ENCODE assay signal across 31 mouse cellular contexts in the genomic region with DNA sequence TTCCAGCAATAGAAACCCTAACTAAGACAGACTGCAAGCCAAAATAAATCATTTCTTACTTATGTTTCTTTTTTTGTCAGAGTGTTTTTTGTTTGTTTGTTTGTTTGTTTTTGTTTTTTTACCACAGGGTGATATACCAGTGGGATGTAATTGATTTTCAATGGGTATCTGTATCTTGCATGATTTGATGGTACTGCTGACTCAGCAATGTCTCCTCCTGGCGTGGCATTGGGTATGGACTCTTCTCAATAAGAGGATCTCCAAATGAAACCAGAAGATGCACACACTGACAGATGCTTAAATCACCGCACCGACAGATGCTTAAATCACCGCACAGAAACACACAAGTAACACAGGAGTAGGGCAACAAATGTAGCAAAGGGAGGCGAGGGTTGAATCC.
"Had no signal": no experiment of that assay in that cellular context is flagged by ENCODE, and none has a peak within 500 bp of the region (broad histone marks: within the 10 kb centered on the region; RNA-seq: fewer than 3 reads in every experiment).

No protein-coding gene starts in this region.

- H3K36me3 ChIP-seq: heart, embryonic 12.5 days; heart, embryonic 13.5 days; heart, embryonic 15.5 days; hindbrain, embryonic 10.5 days; hindbrain, embryonic 12.5 days; hindbrain, embryonic 13.5 days; hindbrain, embryonic 15.5 days; intestine, embryonic 15.5 days; kidney, embryonic 15.5 days had no signal

- H3K9me3 ChIP-seq: heart, embryonic 12.5 days; heart, embryonic 13.5 days; heart, embryonic 15.5 days; hindbrain, embryonic 10.5 days; hindbrain, embryonic 12.5 days; hindbrain, embryonic 13.5 days; hindbrain, embryonic 15.5 days; intestine, embryonic 15.5 days; kidney, embryonic 15.5 days had no signal

- H3K4me3 ChIP-seq: heart, embryonic 12.5 days; heart, embryonic 13.5 days; heart, embryonic 15.5 days; hindbrain, embryonic 10.5 days; hindbrain, embryonic 12.5 days; hindbrain, embryonic 13.5 days; hindbrain, embryonic 15.5 days; intestine, embryonic 15.5 days; kidney, embryonic 15.5 days; layer of hippocampus, adult 2 months; left cerebral cortex, adult 2 months had no signal

- DNase-seq: heart, postnatal 10 days; heart, postnatal 14 days; heart, postnatal 36 days; heart, postnatal 4 days; kidney, adult 11 months; kidney, adult 18-20 months; kidney, adult 2 months; kidney, adult 8-10 months; kidney, adult 9 months; kidney, postnatal 10 days; kidney, postnatal 14 days; kidney, postnatal 25 days; kidney, postnatal 36 days; kidney, postnatal 4 days; layer of hippocampus, adult 9-11 months; layer of hippocampus, postnatal 36 days had no signal

- H3K4me2 ChIP-seq: heart, embryonic 11.5 days; heart, embryonic 12.5 days; heart, embryonic 13.5 days; heart, embryonic 15.5 days; hindbrain, embryonic 12.5 days; hindbrain, embryonic 13.5 days; hindbrain, embryonic 14.5 days; hindbrain, embryonic 15.5 days; intestine, embryonic 15.5 days; kidney, embryonic 15.5 days had no signal

- H3K4me1 ChIP-seq: heart, embryonic 12.5 days; heart, embryonic 13.5 days; heart, embryonic 15.5 days; hindbrain, embryonic 10.5 days; hindbrain, embryonic 12.5 days; hindbrain, embryonic 13.5 days; hindbrain, embryonic 15.5 days; intestine, embryonic 15.5 days; kidney, embryonic 15.5 days had no signal

- H3K9ac ChIP-seq: heart, embryonic 12.5 days; heart, embryonic 13.5 days; heart, embryonic 15.5 days; hindbrain, embryonic 12.5 days; hindbrain, embryonic 13.5 days; hindbrain, embryonic 14.5 days; hindbrain, embryonic 15.5 days; intestine, embryonic 15.5 days; kidney, embryonic 15.5 days had no signal

- H3K27ac ChIP-seq: heart, embryonic 13.5 days; heart, embryonic 15.5 days; hindbrain, embryonic 10.5 days; hindbrain, embryonic 12.5 days; hindbrain, embryonic 13.5 days; hindbrain, embryonic 14.5 days; hindbrain, embryonic 15.5 days; hindbrain, postnatal 0 days; intestine, embryonic 15.5 days; kidney, embryonic 15.5 days; kidney, postnatal 0 days; layer of hippocampus, adult 2 months; left cerebral cortex, adult 2 months had no signal

- H3K27me3 ChIP-seq: heart, embryonic 12.5 days; heart, embryonic 15.5 days; hindbrain, embryonic 12.5 days; hindbrain, embryonic 13.5 days; hindbrain, embryonic 15.5 days; intestine, embryonic 15.5 days; kidney, embryonic 15.5 days had no signal
